Mouse (Mus musculus): ENCODE measurements around the gene Prr5l.

The Prr5l gene

DNA sequence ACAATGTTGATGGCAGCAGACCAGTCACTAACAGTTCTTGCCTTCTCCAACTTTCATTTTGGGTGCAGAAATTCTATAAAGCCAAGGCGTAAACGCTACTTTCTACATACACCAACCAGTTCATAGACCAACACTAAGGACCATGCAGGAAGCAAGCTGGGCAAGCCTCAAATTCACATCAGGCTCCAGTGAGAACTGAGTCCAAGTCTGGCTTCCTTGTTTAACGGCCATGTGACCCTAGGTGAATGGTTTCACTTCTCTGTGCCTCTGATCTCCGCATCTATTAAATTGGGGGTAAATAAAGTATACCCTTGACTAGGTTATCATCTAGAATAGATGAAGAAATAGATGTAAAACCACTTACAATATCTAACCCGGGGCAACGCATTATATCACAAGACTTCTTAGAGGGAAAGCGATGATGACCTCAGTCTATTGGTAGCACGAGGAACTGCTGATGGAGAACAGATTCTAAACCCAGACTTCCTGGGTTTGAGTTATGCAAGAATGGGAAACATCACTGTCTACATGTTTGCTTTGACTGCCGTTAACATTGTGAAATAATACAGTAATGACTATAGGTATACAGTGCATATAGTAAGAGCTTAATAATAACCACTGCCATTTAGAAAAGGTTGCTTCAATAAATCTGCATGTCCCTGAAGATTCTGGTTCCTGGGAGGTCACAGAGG, 1.2 kb downstream of the Prr5l start:
- no peak for DNase-seq (ENCODE audit: low spot score in 2 of 2)

DNA sequence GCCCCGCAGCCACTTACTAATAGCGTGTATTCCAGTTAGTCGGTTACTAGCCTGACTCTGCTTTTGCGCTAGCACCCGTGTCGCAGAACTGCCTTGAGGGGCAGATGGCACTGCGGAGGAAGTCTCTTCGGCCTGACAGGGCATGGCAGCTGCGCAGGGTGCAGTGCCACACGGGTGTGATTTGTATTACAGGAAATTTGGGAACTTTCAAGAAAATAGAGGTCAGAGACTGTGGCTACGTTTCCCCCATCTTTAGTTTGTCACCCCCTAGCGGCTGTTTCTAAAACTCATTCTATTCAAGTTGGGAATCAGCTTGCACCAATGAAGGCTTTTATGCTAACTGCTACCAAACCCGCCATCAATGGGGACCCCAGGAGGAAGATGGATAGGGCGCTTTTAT, 11.6 kb downstream of the Prr5l start:
- no peak for DNase-seq (ENCODE audit: low spot score in 2 of 2)

GRCm38 (mm10) chr2:101868683-101869082, 14.1 kb downstream of the Prr5l start:
- no peak for DNase-seq (ENCODE audit: low spot score in 2 of 2)

GRCm38 (mm10) chr2:101862219-101863123, 20.4 kb downstream of the Prr5l start:
- no peak for DNase-seq (ENCODE audit: low spot score in 2 of 2)

DNA sequence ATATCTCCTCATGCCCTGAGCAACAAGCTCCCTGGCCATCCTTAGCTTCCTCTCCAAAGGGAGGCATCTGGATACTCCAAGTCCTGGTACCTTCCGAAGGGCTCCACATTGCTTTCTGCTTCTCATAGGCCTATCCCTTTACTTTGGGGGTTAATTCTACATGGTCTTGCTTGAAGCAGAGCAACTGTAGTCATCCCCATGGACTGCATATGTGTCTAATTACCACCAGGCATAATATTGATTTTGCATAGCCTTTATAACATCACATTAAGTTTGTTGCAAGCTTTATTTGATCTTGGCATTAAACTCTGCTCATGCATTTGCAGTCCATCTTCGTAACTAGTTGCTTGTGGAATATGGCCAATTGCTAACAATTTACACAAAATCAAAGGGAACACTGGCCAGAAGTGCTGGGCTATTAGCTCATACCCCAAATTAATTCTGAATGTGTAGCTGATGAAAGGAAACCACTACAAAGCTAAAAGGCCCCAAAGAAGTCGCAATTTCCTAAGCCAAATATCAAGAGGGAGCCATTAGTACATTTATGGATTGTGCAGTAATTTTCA, 21.8 kb downstream of the Prr5l start:
- no peak for DNase-seq (ENCODE audit: low spot score in 2 of 2)

DNA sequence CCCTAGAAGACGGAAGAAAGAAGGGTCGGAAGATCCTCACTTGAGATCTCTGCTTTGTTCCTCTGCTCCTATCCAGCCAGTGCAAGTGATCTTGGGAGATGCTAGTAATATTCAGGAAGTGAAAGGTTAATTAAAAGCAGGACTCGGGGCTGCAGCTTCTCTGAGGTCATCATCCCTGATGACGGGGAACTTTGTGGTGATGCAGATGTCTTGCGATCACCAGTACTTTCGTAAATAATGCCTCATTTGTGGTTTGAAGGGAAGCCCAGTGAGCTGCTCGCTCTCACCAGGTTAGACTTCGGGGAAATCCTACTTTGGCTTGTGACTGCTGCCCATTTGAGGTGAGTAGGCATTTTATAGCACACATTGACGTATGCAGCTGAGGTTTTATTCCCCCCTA, 26.7 kb downstream of the Prr5l start:
- no peak for DNase-seq (ENCODE audit: low spot score in 2 of 2)

- no peak for DNase-seq (ENCODE audit: low spot score in 2 of 2)
Observed at GRCm38 (mm10) chr2:101854792-101855191, 28.0 kb downstream of the Prr5l start.

DNA sequence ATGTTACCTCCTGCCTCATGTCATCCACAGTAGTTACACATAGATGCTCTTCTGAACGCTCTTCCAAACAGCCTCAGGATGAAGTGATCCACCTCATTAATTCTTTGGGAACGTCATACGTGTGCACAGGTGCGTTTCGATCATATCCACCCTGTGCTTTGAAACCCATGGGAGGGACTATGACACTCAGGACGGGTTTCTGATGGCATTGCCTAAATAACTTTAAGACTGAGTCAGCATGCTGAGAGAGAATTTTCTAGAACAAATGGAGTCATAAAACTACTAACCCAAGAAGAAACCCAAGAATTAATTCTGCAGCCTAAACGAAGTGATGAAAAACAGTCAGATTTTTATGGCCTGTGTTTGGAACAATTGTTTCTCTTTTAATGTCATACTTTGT, 40.1 kb downstream of the Prr5l start:
- no peak for DNase-seq (ENCODE audit: low spot score in 2 of 2)

GRCm38 (mm10) chr2:101834816-101835523, 47.9 kb downstream of the Prr5l start:
- DNase-seq (ENCODE audit: low spot score in 2 of 2): no peak

DNA sequence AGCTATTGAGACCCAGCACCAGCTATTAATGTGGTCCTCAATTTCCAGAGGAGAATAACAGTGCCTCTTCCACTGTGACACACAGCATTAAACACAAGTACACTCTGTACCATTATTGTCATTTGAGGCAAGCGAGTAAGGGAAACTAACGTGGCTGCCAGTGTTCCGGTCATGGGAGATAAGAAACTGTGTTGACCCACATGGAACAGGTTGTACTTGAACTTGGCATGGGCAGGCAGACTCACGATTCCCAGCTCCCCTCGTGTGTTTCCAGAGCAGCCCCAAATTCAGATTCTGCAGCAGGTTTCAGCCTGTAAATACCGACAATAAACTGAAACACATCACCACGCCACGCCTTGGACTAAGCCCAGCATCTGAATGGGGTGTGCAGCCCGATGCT, 50.5 kb downstream of the Prr5l start:
- DNase-seq (ENCODE audit: low spot score in 2 of 2): no peak

- DNase-seq (ENCODE audit: low spot score in 2 of 2): no peak
Observed at GRCm38 (mm10) chr2:101831851-101832250, 51.0 kb downstream of the Prr5l start.

DNA sequence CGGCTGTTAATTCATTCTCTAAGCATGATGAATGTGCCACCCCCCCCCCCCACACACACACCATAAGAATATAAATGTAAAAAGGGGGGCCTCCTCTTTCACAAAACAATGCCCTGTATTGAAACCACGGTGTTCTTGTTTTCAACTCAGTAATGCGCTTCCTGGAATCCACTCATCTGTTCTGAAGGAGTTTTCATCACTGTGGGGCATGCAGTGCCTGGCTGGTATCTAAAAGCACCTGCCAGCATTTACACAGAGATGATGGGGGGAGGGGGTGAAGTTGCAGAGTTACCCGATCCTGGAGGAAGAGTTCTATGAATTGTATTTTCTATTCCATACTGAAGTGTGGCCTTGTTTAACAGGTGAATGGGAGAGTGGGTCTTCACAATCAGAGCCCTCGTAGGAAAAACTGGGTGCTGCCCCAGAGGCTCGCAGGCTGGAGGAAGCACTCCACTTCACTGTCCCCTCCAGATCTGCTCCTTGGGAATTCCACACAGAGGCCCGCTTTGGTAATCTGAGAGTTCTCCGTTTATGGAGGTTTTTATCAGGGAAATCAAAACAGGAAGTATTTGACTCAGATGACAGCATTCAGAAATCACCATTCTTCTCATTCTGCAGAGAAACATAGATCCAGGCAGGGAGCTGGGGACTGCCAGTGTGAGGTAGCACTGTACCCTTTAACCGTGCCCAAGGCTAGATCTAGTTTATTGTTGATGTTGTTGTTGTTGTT, 52.5 kb downstream of the Prr5l start:
- no peak for DNase-seq (ENCODE audit: low spot score in 2 of 2)

- DNase-seq (ENCODE audit: low spot score in 2 of 2): no peak
Observed at GRCm38 (mm10) chr2:101829013-101829412, 53.8 kb downstream of the Prr5l start.

GRCm38 (mm10) chr2:101828057-101828643, 54.7 kb downstream of the Prr5l start:
- no peak for DNase-seq (ENCODE audit: low spot score in 2 of 2)

DNA sequence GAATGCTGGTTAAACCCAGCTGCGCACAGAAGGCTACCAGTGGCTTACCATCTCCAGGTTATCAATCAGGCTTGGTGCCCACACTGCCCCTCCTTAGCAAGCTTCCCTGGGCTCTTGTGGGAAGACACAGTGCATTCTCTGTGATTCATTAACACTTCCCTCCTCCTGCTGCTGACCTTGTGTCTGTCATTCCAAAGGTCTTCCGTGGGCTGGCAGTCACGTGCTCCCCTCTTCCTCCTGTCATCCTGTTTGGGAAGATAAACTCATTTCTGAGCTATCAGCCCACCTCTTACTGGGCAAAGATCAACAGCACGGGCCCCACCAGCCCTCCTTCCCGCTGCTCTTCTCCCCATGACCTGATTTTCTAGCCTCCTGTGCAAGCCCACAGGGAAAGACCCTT, 55.2 kb downstream of the Prr5l start:
- no peak for DNase-seq (ENCODE audit: low spot score in 2 of 2)

- DNase-seq (ENCODE audit: low spot score in 2 of 2): no peak
Observed at GRCm38 (mm10) chr2:101826950-101827600, 55.8 kb downstream of the Prr5l start.

GRCm38 (mm10) chr2:101826186-101826707, 56.6 kb downstream of the Prr5l start:
- no peak for DNase-seq (ENCODE audit: low spot score in 2 of 2)

- DNase-seq (ENCODE audit: low spot score in 2 of 2): no peak
Observed at GRCm38 (mm10) chr2:101825226-101826120, 57.4 kb downstream of the Prr5l start.

DNA sequence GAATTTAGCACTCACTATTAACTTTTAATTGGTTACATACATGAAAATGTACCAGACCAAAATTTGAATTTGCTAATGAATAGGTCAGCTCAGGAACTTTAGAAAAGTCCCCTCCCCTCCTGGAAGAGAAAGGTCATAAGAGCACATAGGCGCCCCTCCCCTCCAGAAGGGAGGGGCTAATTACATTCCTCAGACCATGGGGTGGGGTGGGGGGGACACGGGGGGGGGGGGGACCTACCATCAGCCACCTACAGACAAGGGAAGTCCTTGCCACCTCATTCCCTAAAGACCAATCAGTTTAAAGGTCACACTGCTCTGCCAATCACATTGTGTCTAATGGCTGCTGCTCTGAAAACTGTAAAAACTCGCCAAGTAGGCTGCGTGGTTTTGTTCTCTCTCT, 59.0 kb downstream of the Prr5l start:
- DNase-seq (ENCODE audit: low spot score in 2 of 2): no peak

Measured in urinary bladder, postnatal 4 days (tissue).